Mouse (Mus musculus) gastrocnemius, postnatal 36 days (tissue): ENCODE data around the gene Olfr702. TPM values are rescaled to one million over a fixed set of nuclear protein-coding genes. Genes with fewer than 3 reads are reported as not detected.

ENCODE experiments used
- DNase-seq, 2 experiments: peaks; one replicate each; pipeline ENCODE4 v3.0.0; 2022
- intact Hi-C: fragments of 180-260 bp; cut with DNase I; formaldehyde crosslinking; loops from one replicate; pipeline ENCODE4 v1.15.1; 2025
- long read RNA-seq, 2 experiments: library from polyadenylated mRNA; stranded (forward); transcript quantifications; one replicate each; pipeline ENCODE4 v2.0.0; 2021
- total RNA-seq, 2 experiments: library from RNA; stranded (reverse); gene quantifications; 2 replicates each; pipeline ENCODE4 v1.2.3; 2021

The Olfr702 gene
- not detected for total RNA-seq
- long read RNA-seq, experiment 1: 0 reads
- long read RNA-seq, experiment 2: 0 reads

GRCm38 (mm10) chr7:106833793-106834192 lies at the start of gene Olfr702:
Olfr702 (minus strand) TSS chr7:106833893.
- intact Hi-C loops: no loop called here
- DNase-seq: no peak

GRCm38 (mm10) chr7:106876791-106877190 lies 43.1 kb upstream of the Olfr702 start, which contains the start of gene Olfr705:
Olfr705 (minus strand) TSS chr7:106876891.
- DNase-seq: no peak
- intact Hi-C loops: no loop called here

- intact Hi-C loops: no loop called here
- DNase-seq: no peak
Observed at GRCm38 (mm10) chr7:106862885-106863284, 29.2 kb upstream of the Olfr702 start, which contains the start of gene Olfr704. Olfr704 (plus strand) TSS chr7:106863185.

GRCm38 (mm10) chr7:106843060-106843459 lies 9.4 kb upstream of the Olfr702 start, which contains the start of gene Olfr703:
Olfr703 (plus strand) TSS chr7:106843360.
- no peak for DNase-seq
- intact Hi-C loops: no loop called here

- intact Hi-C loops: no loop called here
Observed at GRCm38 (mm10) chr7:106818414-106818813, 15.3 kb downstream of the Olfr702 start.

GRCm38 (mm10) chr7:106815775-106816174 lies 17.9 kb downstream of the Olfr702 start:
- intact Hi-C loops: no loop called here
- no peak for DNase-seq

More at GRCm38 (mm10) chr7:106818414-106818813, 15.3 kb downstream of the Olfr702 start:
- DNase-seq: no peak

GRCm38 (mm10) chr7:106813829-106814228 lies 19.9 kb downstream of the Olfr702 start, which contains the start of gene Olfr701:
Olfr701 (plus strand) TSS chr7:106814129.
- intact Hi-C loops: no loop called here
- DNase-seq: no peak

- DNase-seq: no peak
- intact Hi-C loops: no loop called here
Observed at GRCm38 (mm10) chr7:106808734-106809133, 25.0 kb downstream of the Olfr702 start, which contains the start of gene Olfr700. Olfr700 (minus strand) TSS chr7:106808834.

- intact Hi-C loops: no loop called here
Observed at GRCm38 (mm10) chr7:106793098-106793497, 40.6 kb downstream of the Olfr702 start, which contains the start of gene Olfr699. Olfr699 (minus strand) TSS chr7:106793198.

GRCm38 (mm10) chr7:106788330-106788729 lies 45.4 kb downstream of the Olfr702 start:
- intact Hi-C loops: no loop called here
- DNase-seq: no peak

More at GRCm38 (mm10) chr7:106793098-106793497, 40.6 kb downstream of the Olfr702 start, which contains the start of gene Olfr699:
- no peak for DNase-seq

Other genes starting within 250 kb of the Olfr702 start
- not detected for gene Olfr693, start 153.3 kb downstream of the Olfr702 start, total RNA-seq
- gene Olfr694, start 142.1 kb downstream of the Olfr702 start, total RNA-seq: not detected
- gene Olfr695, start 117.5 kb downstream of the Olfr702 start, total RNA-seq: not detected
- not detected for gene Olfr697, start 91.5 kb downstream of the Olfr702 start, total RNA-seq
- not detected for gene Olfr698, start 78.5 kb downstream of the Olfr702 start, total RNA-seq
- not detected for gene Olfr699, start 40.7 kb downstream of the Olfr702 start, total RNA-seq
- not detected for gene Olfr700, start 25.1 kb downstream of the Olfr702 start, total RNA-seq
- not detected for gene Olfr701, start 19.8 kb downstream of the Olfr702 start, total RNA-seq
- not detected for gene Olfr703, start 9.5 kb upstream of the Olfr702 start, total RNA-seq
- not detected for gene Olfr704, start 29.3 kb upstream of the Olfr702 start, total RNA-seq
- not detected for gene Olfr705, start 43.0 kb upstream of the Olfr702 start, total RNA-seq
- gene Olfr706, start 54.3 kb upstream of the Olfr702 start, total RNA-seq: not detected
- gene Olfr707, start 67.3 kb upstream of the Olfr702 start, total RNA-seq: not detected
- gene Olfr1532-ps1, start 74.1 kb upstream of the Olfr702 start, total RNA-seq: not detected
- gene Olfr709-ps1, start 98.3 kb upstream of the Olfr702 start, total RNA-seq: not detected
- not detected for gene Olfr710, start 114.4 kb upstream of the Olfr702 start, total RNA-seq
- not detected for gene Olfr6, start 130.0 kb upstream of the Olfr702 start, total RNA-seq
- gene Olfr711, start 141.6 kb upstream of the Olfr702 start, total RNA-seq: not detected
- not detected for gene Olfr2, start 172.2 kb upstream of the Olfr702 start, total RNA-seq
- not detected for gene Olfr713, start 197.3 kb upstream of the Olfr702 start, total RNA-seq
- gene Olfr714, start 237.1 kb upstream of the Olfr702 start, total RNA-seq: not detected